Mouse (Mus musculus) left cerebral cortex, adult 9 months (tissue): Measurements from ENCODE around the gene Eml3.
A peak's percentile ranks its signal among the peaks of the same experiment; 100 is the strongest.
"Not testable (repeated sequence)": the region's sequence is repeated elsewhere in the genome, so short reads cannot be mapped to it uniquely, and the experiment has no call there.

Experiments used
- DNase-seq, 2 experiments: peaks; one replicate each; pipeline ENCODE4 v3.0.0; 2022; ENCODE audit warnings: low spot score in 2 of 2

The Eml3 gene

GRCm38 (mm10) chr19:8929224-8930088, at the start of gene Eml3, which contains the start of gene Rom1:
Gene Eml3 (plus strand): TSS chr19:8929552.
Gene Rom1 (minus strand): TSS chr19:8929356.
- peak in 1 of 2 experiments; percentile 72 for DNase-seq

- DNase-seq = peak; percentile 69 to 91
These were observed 48.9 kb upstream of the Eml3 start, which contains the start of gene Uqcc3 for GRCm38 (mm10) chr19:8880311-8881033. Gene Uqcc3 (minus strand): TSS chr19:8880923.

GRCm38 (mm10) chr19:8881034-8881392, 48.3 kb upstream of the Eml3 start:
- DNase-seq = no peak

GRCm38 (mm10) chr19:8883616-8884015, 45.7 kb upstream of the Eml3 start, which contains the start of the genes Lbhd1 and Gm49403:
Gene Lbhd1 (plus strand): TSS chr19:8883732.
Gene Gm49403 (plus strand): TSS chr19:8883930.
- DNase-seq = no peak

GRCm38 (mm10) chr19:8886916-8887584, 42.3 kb upstream of the Eml3 start:
- DNase-seq = no peak

GRCm38 (mm10) chr19:8887585-8888463, 41.5 kb upstream of the Eml3 start:
- no peak for DNase-seq

- peak; percentile 80 to 94 for DNase-seq
These were observed 40.6 kb upstream of the Eml3 start, which contains the start of the genes 1810009A15Rik and Gm49416 for GRCm38 (mm10) chr19:8888511-8889385. Gene 1810009A15Rik (plus strand): TSS chr19:8888853. Gene Gm49416 (plus strand): TSS chr19:8888926.

- peak in 1 of 2 experiments; percentile 80 for DNase-seq
These were observed 36.3 kb upstream of the Eml3 start, which contains the start of gene Ints5 for GRCm38 (mm10) chr19:8892829-8893766. Gene Ints5 (plus strand): TSS chr19:8893005.

- DNase-seq = no peak
These were observed 33.9 kb upstream of the Eml3 start for GRCm38 (mm10) chr19:8895397-8895960.

- DNase-seq = not testable (repeated sequence)
These were observed 33.1 kb upstream of the Eml3 start for GRCm38 (mm10) chr19:8896231-8896630.

- DNase-seq = not testable (repeated sequence)
These were observed 32.0 kb upstream of the Eml3 start for GRCm38 (mm10) chr19:8897211-8897864.

GRCm38 (mm10) chr19:8897865-8898495, 31.4 kb upstream of the Eml3 start, which contains the start of gene Ganab:
Gene Ganab (plus strand): TSS chr19:8898071.
- DNase-seq = peak; percentile 90 to 96

GRCm38 (mm10) chr19:8898576-8898975, 30.8 kb upstream of the Eml3 start:
- DNase-seq = no peak

- no peak for DNase-seq
These were observed 30.3 kb upstream of the Eml3 start for GRCm38 (mm10) chr19:8899079-8899478.

GRCm38 (mm10) chr19:8903412-8903811, 25.9 kb upstream of the Eml3 start:
- DNase-seq = no peak

GRCm38 (mm10) chr19:8908531-8908930, 20.8 kb upstream of the Eml3 start:
- no peak for DNase-seq

- DNase-seq = peak in 1 of 2 experiments; percentile 59
These were observed 17.5 kb upstream of the Eml3 start for GRCm38 (mm10) chr19:8911810-8912209.
